Mouse (Mus musculus) erythroblast, embryonic 14.5 days (primary cell): Measurements from ENCODE around the gene Tex101. TPM values are rescaled to one million over a fixed set of nuclear protein-coding genes. Genes with fewer than 3 reads are reported as not detected.
"Not testable (repeated sequence)": the region's sequence is repeated elsewhere in the genome, so short reads cannot be mapped to it uniquely, and the experiment has no call there.

Experiments
- H3K27me3 ChIP-seq: 2 replicates; pipeline ENCODE4 v1.6.1; 2012; ENCODE audit warnings: inconsistent platforms; ENCODE audit not compliant: control insufficient read depth
- H3K36me3 ChIP-seq: 2 replicates; pipeline ENCODE4 v1.6.1; 2012; ENCODE audit warnings: mild to moderate bottlenecking, inconsistent platforms; ENCODE audit not compliant: control insufficient read depth
- H3K4me1 ChIP-seq: 2 replicates; pipeline ENCODE4 v1.6.1; 2012; ENCODE audit warnings: inconsistent platforms; ENCODE audit not compliant: control insufficient read depth
- H3K4me3 ChIP-seq: replicated peaks from 2 replicates; pipeline ENCODE3; 2012; ENCODE audit warnings: moderate library complexity, mild to moderate bottlenecking, inconsistent platforms
- H3K9me3 ChIP-seq: 2 replicates; pipeline ENCODE4 v1.6.1; 2012; ENCODE audit warnings: low read length, inconsistent platforms, mixed read lengths; ENCODE audit not compliant: control insufficient read depth
- GATA1 ChIP-seq: IDR thresholded peaks from 2 replicates; pipeline ENCODE4 v1.6.1; 2012; ENCODE audit warnings: low read length, inconsistent platforms, mixed read lengths
- TAL1 ChIP-seq: IDR thresholded peaks from 3 replicates; pipeline ENCODE4 v1.6.1; 2012; ENCODE audit warnings: low read length, inconsistent platforms, mixed read lengths
- polyA plus RNA-seq: library from polyadenylated mRNA; stranded (reverse); fragments of >175 nt; gene quantifications from 2 replicates; pipeline ENCODE4 v1.2.3, GENCODE M21; 2012

Tex101 gene
- polyA plus RNA-seq, result not detected in 2 replicates

GRCm38 (mm10) chr7:24676575-24676974 is at the start of gene Tex101:
TSS of gene Tex101 (minus strand) at chr7:24676675.
- Histone ChIP-seq H3K27me3 (no peaks in the 10 kb centered on the region), H3K4me1 (no peaks in the 10 kb centered on the region), H3K36me3 (no peaks in the 10 kb centered on the region), H3K4me3 (no peak within 1 kb of the TSS), H3K9me3 (no peaks in the 10 kb centered on the region)
- TF ChIP-seq GATA1 (no peak), TAL1 (no peak)

GRCm38 (mm10) chr7:24715039-24715438 is 38.6 kb upstream of the Tex101 start:
- Histone ChIP-seq H3K36me3 (no peaks in the 10 kb centered on the region), H3K4me1 (no peaks in the 10 kb centered on the region), H3K9me3 (no peaks in the 10 kb centered on the region), H3K4me3 (no peak overlapping the region), H3K27me3 (no peaks in the 10 kb centered on the region)
- no peak for TF ChIP-seq TAL1
- TF ChIP-seq GATA1, result no peak

GRCm38 (mm10) chr7:24708832-24709292 is 32.4 kb upstream of the Tex101 start, which contains the start of gene BC049730:
TSS of gene BC049730 (plus strand) at chr7:24709242.
- H3K9me3 ChIP-seq, result no peaks in the 10 kb centered on the region
- no peaks in the 10 kb centered on the region for H3K4me1 ChIP-seq
- TF ChIP-seq TAL1 (no peak), GATA1 (no peak)
- H3K27me3 ChIP-seq, result no peaks in the 10 kb centered on the region
- no peaks in the 10 kb centered on the region for H3K36me3 ChIP-seq
- H3K4me3 ChIP-seq, result no peak within 1 kb of the TSS

- not testable (repeated sequence) for H3K4me1 ChIP-seq, H3K27me3 ChIP-seq, H3K4me3 ChIP-seq, H3K36me3 ChIP-seq, H3K9me3 ChIP-seq
These were observed 26.4 kb upstream of the Tex101 start for GRCm38 (mm10) chr7:24702841-24703240.

GRCm38 (mm10) chr7:24697891-24698290 is 21.4 kb upstream of the Tex101 start:
- not testable (repeated sequence) for H3K9me3 ChIP-seq, H3K36me3 ChIP-seq, H3K4me1 ChIP-seq, H3K27me3 ChIP-seq, H3K4me3 ChIP-seq

GRCm38 (mm10) chr7:24692693-24693092 is 16.2 kb upstream of the Tex101 start:
- H3K36me3 ChIP-seq, H3K9me3 ChIP-seq, H3K27me3 ChIP-seq, H3K4me3 ChIP-seq, H3K4me1 ChIP-seq: not testable (repeated sequence)

GRCm38 (mm10) chr7:24687519-24687918 is 11.0 kb upstream of the Tex101 start:
- not testable (repeated sequence) for H3K4me1 ChIP-seq, H3K27me3 ChIP-seq, H3K9me3 ChIP-seq, H3K36me3 ChIP-seq, H3K4me3 ChIP-seq

GRCm38 (mm10) chr7:24684121-24684520 is 7.6 kb upstream of the Tex101 start:
- not testable (repeated sequence) for H3K9me3 ChIP-seq, H3K4me1 ChIP-seq, H3K4me3 ChIP-seq, H3K36me3 ChIP-seq, H3K27me3 ChIP-seq

GRCm38 (mm10) chr7:24671944-24672439 is 4.5 kb downstream of the Tex101 start:
- Histone ChIP-seq H3K27me3 (no peaks in the 10 kb centered on the region), H3K4me1 (no peaks in the 10 kb centered on the region), H3K4me3 (no peak overlapping the region), H3K9me3 (no peaks in the 10 kb centered on the region), H3K36me3 (no peaks in the 10 kb centered on the region)
- TF ChIP-seq TAL1 (no peak), GATA1 (no peak)

- TF ChIP-seq TAL1, result no peak
- H3K36me3 ChIP-seq, result no peaks in the 10 kb centered on the region
- no peaks in the 10 kb centered on the region for H3K27me3 ChIP-seq
- no peaks in the 10 kb centered on the region for H3K9me3 ChIP-seq
- no peak overlapping the region for H3K4me3 ChIP-seq
- no peaks in the 10 kb centered on the region for H3K4me1 ChIP-seq
These were observed 11.5 kb downstream of the Tex101 start for GRCm38 (mm10) chr7:24664959-24665358.

- H3K9me3 ChIP-seq, result no peaks in the 10 kb centered on the region
- no peaks in the 10 kb centered on the region for H3K4me1 ChIP-seq
- no peaks in the 10 kb centered on the region for H3K36me3 ChIP-seq
- H3K27me3 ChIP-seq, result no peaks in the 10 kb centered on the region
- TF ChIP-seq GATA1 (no peak), TAL1 (no peak)
- no peak overlapping the region for H3K4me3 ChIP-seq
These were observed 12.2 kb downstream of the Tex101 start for GRCm38 (mm10) chr7:24664301-24664700.
